Mouse (Mus musculus): ENCODE measurements at regions not wholly inside any gene's neighbourhood (a gene's known extent, or its start where the extent isn't known, plus 50 kb on each side); places are given as distances from the start of the nearest gene placed in this dataset.

DNA sequence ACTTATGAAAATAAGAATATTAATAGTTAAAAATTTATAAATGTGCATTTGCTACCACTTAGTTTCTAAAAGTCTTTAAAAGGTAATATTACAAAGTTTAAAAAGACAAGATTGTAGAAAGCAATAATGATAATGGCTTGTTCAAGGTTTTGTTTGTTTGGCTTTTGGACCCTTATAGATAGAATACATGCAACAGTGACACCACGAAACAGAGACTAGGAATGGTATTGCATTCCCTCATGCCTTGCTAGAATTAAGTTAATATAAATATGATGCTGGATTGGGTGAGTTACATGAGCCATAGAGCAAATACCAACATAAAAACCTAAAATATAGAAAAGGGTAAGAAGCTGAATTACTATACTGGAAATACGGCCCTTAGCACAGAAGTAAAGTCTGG is 186.9 kb upstream of the Tars start:
- TF ChIP-seq POLR2A (IDR thresholded peaks at IDR 0.05; ENCODE audit: borderline replicate concordance, extremely low read depth, insufficient read depth, insufficient read length, poor library complexity, severe bottlenecking) (no peak), CTCF (IDR thresholded peaks at IDR 0.05; ENCODE audit: borderline replicate concordance, extremely low read depth, insufficient read depth, insufficient read length) (no peak)
